Mouse (Mus musculus) neutrophil, adult 65 days (primary cell): ENCODE results near the gene Lrrc27. TPM values are rescaled to one million over a fixed set of nuclear protein-coding genes. Genes with fewer than 3 reads are reported as not detected.

Source experiments
- total RNA-seq: library from RNA; stranded (reverse); gene quantifications from 2 replicates; pipeline ENCODE4 v1.2.4, GENCODE M21; 2023

Gene Lrrc27
- 8.1 and 8.6 TPM in 2 replicates for total RNA-seq

GRCm38 (mm10) chr7:139212754-139213745 lies at the start of gene Lrrc27, which contains the start of gene Stk32c:
Lrrc27 (plus strand) TSS chr7:139212988.
Stk32c (minus strand) TSS chr7:139213307.

GRCm38 (mm10) chr7:139247881-139248614 lies 35.3 kb downstream of the Lrrc27 start, which contains the start of gene Pwwp2b:
Pwwp2b (plus strand) TSS chr7:139248482.

Other genes starting within 250 kb of the Lrrc27 start
- not detected in 2 replicates for gene Dpysl4, start 127.0 kb upstream of the Lrrc27 start, total RNA-seq
- 0.22 and 0.27 TPM in 2 replicates for gene Stk32c, start 319 bp downstream of the Lrrc27 start, total RNA-seq
- gene Pwwp2b, start 35.5 kb downstream of the Lrrc27 start, total RNA-seq = 7.4 and 10.3 TPM in 2 replicates
- 52.9 and 81.6 TPM in 2 replicates for gene Inpp5a, start 176.1 kb downstream of the Lrrc27 start, total RNA-seq